Mouse (Mus musculus) liver, embryonic 13.5 days (tissue): ENCODE data around the gene Agt. TPM values are rescaled to one million over a fixed set of nuclear protein-coding genes. Genes with fewer than 3 reads are reported as not detected.

ENCODE experiments used
- polyA plus RNA-seq: library from polyadenylated mRNA; unstranded; fragments of >200 nt; fragmentation: Nextera tagmentation; extraction: Ambion mirVana; gene quantifications from 2 replicates; pipeline ENCODE4 v1.2.1, GENCODE M21; 2015

Agt gene
- polyA plus RNA-seq, 1 experiment from 2014 or later, result 50.2 TPM

Other genes with a start within 250 kb of the Agt start
- 0.09 and 0.16 TPM in 2 replicates for gene Pgbd5, start 130.0 kb downstream of the Agt start, polyA plus RNA-seq
- gene Cog2, start 48.9 kb downstream of the Agt start, polyA plus RNA-seq, result 19.1 and 22.1 TPM in 2 replicates
- gene Capn9, start 6.4 kb upstream of the Agt start, polyA plus RNA-seq, result 0.22 TPM in 1 of 2 replicates, not detected in the other
- gene 2310022B05Rik, start 93.7 kb upstream of the Agt start, polyA plus RNA-seq, result 4.6 and 5.8 TPM in 2 replicates
- 20.6 and 23.7 TPM in 2 replicates for gene Ttc13, start 152.3 kb upstream of the Agt start, polyA plus RNA-seq
- gene Arv1, start 152.4 kb upstream of the Agt start, polyA plus RNA-seq, result 8.0 and 8.3 TPM in 2 replicates
- 2.6 and 2.9 TPM in 2 replicates for gene Fam89a, start 182.1 kb upstream of the Agt start, polyA plus RNA-seq
- gene Trim67, start 223.4 kb upstream of the Agt start, polyA plus RNA-seq, result 0.03 TPM in 1 of 2 replicates, not detected in the other